Mouse (Mus musculus) kidney, adult 11 months (tissue): Measurements from ENCODE around the gene Zfp865.
"Not testable (repeated sequence)": the region's sequence is repeated elsewhere in the genome, so short reads cannot be mapped to it uniquely, and the experiment has no call there.

Experiments
- DNase-seq: peaks from one replicate; pipeline ENCODE4 v3.0.0; 2022

Zfp865 gene

GRCm38 (mm10) chr7:5052931-5053343, 32.8 kb downstream of the Zfp865 start:
- no peak for DNase-seq

GRCm38 (mm10) chr7:5053456-5054179, 33.4 kb downstream of the Zfp865 start:
- no peak for DNase-seq

- DNase-seq: no peak
Measured at GRCm38 (mm10) chr7:5056651-5057263, 36.6 kb downstream of the Zfp865 start.

GRCm38 (mm10) chr7:5057381-5057780, 37.2 kb downstream of the Zfp865 start:
- no peak for DNase-seq

- no peak for DNase-seq
Measured at GRCm38 (mm10) chr7:5057804-5058203, 37.6 kb downstream of the Zfp865 start.

GRCm38 (mm10) chr7:5058631-5059030, 38.5 kb downstream of the Zfp865 start:
- DNase-seq: no peak

- DNase-seq: no peak
Measured at GRCm38 (mm10) chr7:5059421-5059820, 39.2 kb downstream of the Zfp865 start.

- peak; percentile 85 for DNase-seq
Measured at GRCm38 (mm10) chr7:5060239-5060731, 40.1 kb downstream of the Zfp865 start.

GRCm38 (mm10) chr7:5060944-5061773, 41.0 kb downstream of the Zfp865 start:
- DNase-seq: peak; percentile 97

- DNase-seq: peak; percentile 92
Measured at GRCm38 (mm10) chr7:5061774-5062359, 41.7 kb downstream of the Zfp865 start, which contains the start of gene U2af2. TSS of gene U2af2 (plus strand) at chr7:5062143.

- no peak for DNase-seq
Measured at GRCm38 (mm10) chr7:5062360-5063001, 42.3 kb downstream of the Zfp865 start.

- DNase-seq: no peak
Measured at GRCm38 (mm10) chr7:5064886-5065285, 44.7 kb downstream of the Zfp865 start.

- DNase-seq: no peak
Measured at GRCm38 (mm10) chr7:5073586-5073985, 53.4 kb downstream of the Zfp865 start.

- no peak for DNase-seq
Measured at GRCm38 (mm10) chr7:5074984-5075383, 54.8 kb downstream of the Zfp865 start.

- no peak for DNase-seq
Measured at GRCm38 (mm10) chr7:5076931-5077330, 56.8 kb downstream of the Zfp865 start.

GRCm38 (mm10) chr7:5079365-5080009, 59.3 kb downstream of the Zfp865 start:
- not testable (repeated sequence) for DNase-seq

- peak; percentile 94 for DNase-seq
Measured at GRCm38 (mm10) chr7:5080010-5080751, 60.0 kb downstream of the Zfp865 start, which contains the start of gene Epn1. TSS of gene Epn1 (plus strand) at chr7:5080235.

GRCm38 (mm10) chr7:5080815-5081214, 60.6 kb downstream of the Zfp865 start:
- no peak for DNase-seq

GRCm38 (mm10) chr7:5081241-5081640, 61.1 kb downstream of the Zfp865 start:
- DNase-seq: no peak

GRCm38 (mm10) chr7:5081939-5082338, 61.8 kb downstream of the Zfp865 start:
- DNase-seq: no peak
